Comparison of ENCODE assay signal across 8 mouse cellular contexts in genomic region chr9:62536119-62536654, GRCm38 (mm10). TPM values are rescaled to one million over a fixed set of nuclear protein-coding genes. Genes with fewer than 3 reads are reported as not detected.
A peak's percentile ranks its signal among the peaks of the same experiment; 100 is the strongest.
DNase-seq lines count a peak whose midpoint lies in the region; ATAC-seq and TF ChIP-seq lines count a peak whose summit lies in the region.

No protein-coding gene starts in this region.

- no peaks in the 10 kb centered on the region for H3K9me3 ChIP-seq in CH12.LX (replicated peaks; ENCODE audit: low read length)
- H3K9me3 ChIP-seq in hindbrain, embryonic 10.5 days, result no peaks in the 10 kb centered on the region
- H3K9me3 ChIP-seq in liver, embryonic 15.5 days (replicated peaks), result no peaks in the 10 kb centered on the region

- TF ChIP-seq POLR2A in CH12.LX (IDR thresholded peaks at IDR 0.05; ENCODE audit: low read depth, low read length), result no peak
- TF ChIP-seq POLR2A in cortical plate, adult 2 months (IDR thresholded peaks at IDR 0.05; ENCODE audit: extremely low read depth, insufficient read depth, low read length), result peak; percentile 52; the same call in 1 of the 2 replicates

- no peak for DNase-seq in frontal cortex, postnatal 25 days (ENCODE audit: low spot score in 2 of 2)
- no peak for DNase-seq in CH12.LX (ENCODE audit: extremely low read depth)
- peak; percentile 44 for DNase-seq in hindbrain, embryonic 10.5 days (ENCODE audit: low spot score)
- peak; percentile 65 for DNase-seq in retina, postnatal 7 days (ENCODE audit: low read depth, low spot score)
- no peak for DNase-seq in urinary bladder, adult 18-20 months (ENCODE audit: low spot score in 2 of 2)

- no peaks in the 10 kb centered on the region for H3K36me3 ChIP-seq in CH12.LX (replicated peaks in 1 of 2; ENCODE audit: control insufficient read depth in 1 of 2, insufficient read depth in 1 of 2, low read length in 1 of 2)
- no peaks in the 10 kb centered on the region for H3K36me3 ChIP-seq in hindbrain, embryonic 10.5 days
- no peaks in the 10 kb centered on the region for H3K36me3 ChIP-seq in liver, embryonic 15.5 days (replicated peaks)

- ATAC-seq in frontal cortex, adult (ENCODE audit: low TSS enrichment), result peak; percentile 27; the same call in 1 of the 2 replicates
- no peak for ATAC-seq in liver, embryonic 15.5 days (ENCODE audit: insufficient read depth)

- TF ChIP-seq RAD21 in CH12.LX (IDR thresholded peaks at IDR 0.05; ENCODE audit: low read depth, low read length), result no peak

- no peak for TF ChIP-seq EP300 in CH12.LX (IDR thresholded peaks at IDR 0.05; ENCODE audit: low read length)

- TF ChIP-seq CTCF in CH12.LX (conservative IDR thresholded peaks at IDR 0.05 in 1 of 2, IDR thresholded peaks at IDR 0.05 in 1 of 2; ENCODE audit: low read depth in 2 of 2, low read length in 2 of 2), result no peak
- no peak for TF ChIP-seq CTCF in cortical plate, adult 2 months (IDR thresholded peaks at IDR 0.05; ENCODE audit: extremely low read depth, insufficient read depth, low read length)

- no peaks in the 10 kb centered on the region for H3K79me2 ChIP-seq in CH12.LX (replicated peaks; ENCODE audit: control insufficient read depth, extremely low read depth, insufficient read depth, poor library complexity, severe bottlenecking)

- peak overlapping the region in 2 of 3 experiments; percentile 38 to 50 for H3K4me3 ChIP-seq in CH12.LX (replicated peaks in 1 of 3; ENCODE audit: low read depth in 2 of 3, low read length in 2 of 3, poor library complexity in 1 of 3)
- H3K4me3 ChIP-seq in cortical plate, adult 2 months (ENCODE audit: insufficient read depth, low read length), result peak overlapping the region; percentile 68
- H3K4me3 ChIP-seq in hindbrain, embryonic 10.5 days, result peak overlapping the region; percentile 75
- H3K4me3 ChIP-seq in liver, embryonic 15.5 days (replicated peaks), result peak overlapping the region; percentile 44

- H3K9ac ChIP-seq in CH12.LX (ENCODE audit: insufficient read depth, low read depth), result peak overlapping the region; percentile 12; the same call in 1 of the 2 replicates
- H3K9ac ChIP-seq in liver, embryonic 15.5 days, result no peak overlapping the region

- peaks cover 9 to 38% of the 10 kb centered on the region in 2 experiments for H3K4me1 ChIP-seq in CH12.LX (ENCODE audit: control insufficient read depth in 1 of 2, insufficient read depth in 2 of 2)
- H3K4me1 ChIP-seq in cortical plate, adult 2 months (ENCODE audit: control insufficient read depth, insufficient read depth, low read length), result peaks cover 22% of the 10 kb centered on the region
- H3K4me1 ChIP-seq in hindbrain, embryonic 10.5 days (replicated peaks), result peaks cover 85% of the 10 kb centered on the region
- H3K4me1 ChIP-seq in liver, embryonic 15.5 days (replicated peaks), result peaks cover 10% of the 10 kb centered on the region; the same call in 1 of the 2 replicates

- peaks cover 36% of the 10 kb centered on the region for H3K27me3 ChIP-seq in CH12.LX (replicated peaks)
- H3K27me3 ChIP-seq in hindbrain, embryonic 10.5 days (ENCODE audit: insufficient read depth, poor library complexity, severe bottlenecking), result peaks cover 47% of the 10 kb centered on the region
- peaks cover 51% of the 10 kb centered on the region for H3K27me3 ChIP-seq in liver, embryonic 15.5 days

- 2% methylated on average over 29 of the region's 29 CpGs for WGBS in hindbrain, embryonic 10.5 days
- WGBS in liver, embryonic 15.5 days (ENCODE audit: insufficient replicate concordance), result 5% methylated on average over 29 of the region's 29 CpGs

- no peak overlapping the region for H3K27ac ChIP-seq in CH12.LX (ENCODE audit: insufficient read depth, low read depth)
- peak overlapping the region; percentile 97 for H3K27ac ChIP-seq in cortical plate, adult 2 months (ENCODE audit: insufficient read depth, low read length)
- peak overlapping the region; percentile 96 for H3K27ac ChIP-seq in hindbrain, embryonic 10.5 days
- no peak overlapping the region for H3K27ac ChIP-seq in liver, embryonic 15.5 days (replicated peaks)

- in situ Hi-C loops in CH12.LX (cut with MboI; ENCODE audit: low pct_ligation_motif_present, low pct_unique_long_range_greater_than_20kb, low sequenced_read_pairs), result no loop called here

- peak overlapping the region; percentile 47 for H3K4me2 ChIP-seq in CH12.LX (ENCODE audit: insufficient read depth, low read depth, poor library complexity, severe bottlenecking)
- peak overlapping the region; percentile 61 for H3K4me2 ChIP-seq in liver, embryonic 15.5 days

- dilution Hi-C loops in CH12.LX (cut with MboI; ENCODE audit: extremely low pct_ligation_motif_present, extremely low pct_unique_long_range_greater_than_20kb, low sequenced_read_pairs), result no loop called here

TF ChIP-seq in CH12.LX, 34 proteins besides CTCF, POLR2A, EP300 and RAD21:
- TF ChIP-seq NRF1 (IDR thresholded peaks at IDR 0.05; ENCODE audit: low read depth, low read length) (peak; percentile 58), IRF4 (IDR thresholded peaks at IDR 0.05; ENCODE audit: low read depth, low read length) (no peak)

RNA-seq across cellular contexts. Expression of gene Coro2b, which starts 0.7 kb away (rescaled TPM):
- total RNA-seq in CH12.LX (2012; rRNA removed), result 0.76 and 0.85 TPM in 2 replicates
- total RNA-seq in CH12.LX (2014; rRNA removed), result 0.42 and 0.77 TPM in 2 replicates
- 3.1 and 3.2 TPM in 2 replicates for polyA plus RNA-seq in CH12.LX (2012; ENCODE audit: insufficient read length, low read depth)
- 130 and 131 TPM in 2 replicates for polyA plus RNA-seq in cortical plate, adult 2 months (2012; rRNA removed)
- polyA plus RNA-seq in hindbrain, embryonic 10.5 days (2016; fragmentation: Nextera tagmentation; extraction: Ambion mirVana), result 17.5 and 30.7 TPM in 2 replicates
- 1.2 and 1.3 TPM in 2 replicates for polyA plus RNA-seq in liver, embryonic 15.5 days (2015; fragmentation: Nextera tagmentation; extraction: Ambion mirVana)

Comparison
In these comparisons a context has a peak if more than half of its experiments do, and no peak if none do; other contexts are left out.
1. DNase-seq: peak in hindbrain, embryonic 10.5 days (single experiment) and retina, postnatal 7 days (single experiment); none in frontal cortex, postnatal 25 days (0 of 2), CH12.LX (single experiment) and urinary bladder, adult 18-20 months (0 of 2).
2. H3K27ac ChIP-seq: peak in cortical plate, adult 2 months (single experiment) and hindbrain, embryonic 10.5 days (single experiment); none in CH12.LX (single experiment) and liver, embryonic 15.5 days (single experiment).
3. Peak in every context shown above with its lines, with median percentiles within 50 percentile points of each other: H3K4me3 ChIP-seq.